Mouse (Mus musculus): ENCODE results near the gene Sctr.

Gene Sctr

DNA sequence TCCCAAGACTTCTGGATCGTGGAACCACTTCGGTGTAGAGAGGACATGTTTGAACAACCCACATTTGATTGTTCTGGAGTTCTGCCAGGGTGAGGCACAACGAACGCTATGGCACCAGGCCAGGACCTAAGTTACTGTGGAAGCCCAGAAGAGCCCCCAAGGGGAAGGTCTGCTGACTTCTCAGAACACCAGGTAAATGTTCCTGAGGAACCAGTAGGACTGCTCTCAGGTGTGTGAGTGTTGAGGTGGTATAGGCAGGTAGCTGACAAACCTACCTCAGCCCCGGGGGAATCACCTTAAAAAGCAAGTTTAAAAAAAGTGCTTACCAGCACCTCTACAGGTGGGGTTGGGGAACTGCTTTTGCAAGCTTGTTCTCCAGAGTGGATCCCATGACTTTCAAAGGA lies 98.9 kb downstream of the Sctr start:
- DNase-seq (ENCODE audit: low spot score), result no peak

DNA sequence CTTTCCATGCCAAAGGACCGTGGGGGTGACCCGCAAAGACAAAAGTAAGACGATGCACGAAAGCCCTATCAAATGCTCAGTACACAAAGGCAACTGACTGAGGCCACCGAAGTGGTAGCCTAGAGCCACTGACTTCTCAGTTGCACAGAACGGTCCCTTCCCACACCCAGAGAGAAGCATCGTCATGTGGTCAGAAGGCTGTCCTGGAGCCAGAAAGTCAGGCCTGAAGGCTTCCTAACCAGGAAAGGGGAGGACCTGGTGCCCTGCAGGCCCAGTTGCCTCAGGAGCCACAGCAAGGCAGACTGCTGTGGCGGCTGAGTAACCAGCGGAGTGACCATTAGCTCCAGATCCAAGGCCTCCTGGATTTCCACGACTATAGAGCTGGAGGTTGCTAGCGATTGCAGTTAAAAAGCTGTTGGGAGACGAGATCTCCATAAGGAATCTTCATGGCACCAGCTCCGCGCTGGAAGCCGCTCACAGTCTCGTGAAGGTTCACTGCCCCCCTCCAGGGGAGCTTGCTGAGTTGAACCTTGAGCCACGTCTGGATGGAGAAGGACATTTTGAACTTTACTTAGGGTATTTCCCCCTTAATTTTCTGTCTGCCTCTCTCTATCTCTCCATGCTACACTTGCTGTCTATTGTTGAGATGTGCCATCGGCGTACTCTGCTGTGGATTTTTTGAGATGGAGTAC lies 103.2 kb downstream of the Sctr start:
- no peak for DNase-seq (ENCODE audit: low spot score)

DNA sequence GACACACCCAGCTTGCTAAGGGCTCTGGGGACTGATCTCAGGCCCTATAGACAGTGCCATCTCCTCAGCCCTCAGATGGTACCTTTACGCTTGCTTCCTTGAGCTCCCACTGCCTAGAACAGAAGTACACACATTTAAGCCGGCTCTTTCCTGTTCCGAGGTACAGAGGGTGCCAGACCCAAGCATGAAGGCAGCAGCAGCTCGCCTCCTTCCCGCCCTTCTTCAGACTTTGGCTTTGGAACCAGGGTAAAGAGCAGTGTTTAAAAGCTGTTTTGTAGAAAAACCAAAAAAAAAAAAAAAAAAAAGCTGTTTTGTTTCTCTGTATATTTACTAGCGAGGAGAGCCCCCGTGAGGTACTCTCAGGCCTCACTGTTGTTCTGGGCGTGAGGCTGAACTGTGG lies 105.1 kb downstream of the Sctr start:
- no peak for DNase-seq (ENCODE audit: low spot score)

DNA sequence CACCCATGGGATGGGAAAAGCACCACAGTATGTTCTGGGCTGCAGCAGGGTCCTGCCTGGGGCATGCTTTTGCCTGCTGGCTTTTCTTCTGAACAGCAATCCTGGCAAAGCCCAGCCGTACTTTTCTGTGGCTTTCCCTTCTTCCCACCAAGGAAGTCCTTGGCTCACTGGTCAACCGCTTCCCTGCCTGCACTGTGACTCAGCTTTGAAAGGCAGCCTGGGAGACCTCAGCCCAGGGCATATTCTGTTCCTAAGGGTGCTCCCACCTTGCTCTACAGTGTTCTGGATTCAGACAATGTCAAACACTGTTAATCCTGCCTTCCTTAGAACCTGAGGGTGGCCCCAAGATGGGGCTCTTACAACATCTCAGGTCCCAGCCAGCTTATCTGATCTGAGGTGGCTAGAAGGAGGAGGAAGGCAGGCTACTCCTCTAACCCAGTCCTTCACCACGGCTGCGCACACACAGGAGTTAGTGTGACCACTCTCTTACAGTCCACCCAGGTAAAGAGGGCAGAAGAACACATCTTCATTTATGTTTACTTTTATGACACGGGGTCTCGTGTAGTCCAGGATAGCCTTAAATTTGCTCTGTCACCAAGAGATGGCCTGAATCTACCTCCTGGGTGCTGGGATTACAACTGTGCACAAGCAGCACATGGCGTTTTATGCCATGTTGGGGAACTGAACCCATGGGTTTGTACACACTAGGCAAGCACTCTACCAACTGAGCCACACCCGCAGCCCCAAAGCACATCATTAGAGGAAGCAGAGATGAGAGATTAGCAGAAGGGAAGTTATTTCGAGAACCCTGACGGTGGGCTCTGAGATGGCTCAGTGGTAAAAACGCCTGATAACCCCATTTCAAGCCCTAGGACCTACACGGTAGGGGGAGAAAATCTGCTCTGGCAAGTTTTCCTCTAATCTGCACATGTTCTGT lies 105.8 kb downstream of the Sctr start:
- no peak for DNase-seq (ENCODE audit: low spot score)
